Mouse (Mus musculus): ENCODE results near the gene Mtr.

Mtr gene

GRCm38 (mm10) chr13:12243991-12244390 is 13.9 kb downstream of the Mtr start:
- DNase-seq (ENCODE audit: low spot score in 2 of 2): no peak

GRCm38 (mm10) chr13:12232141-12232540 is 25.8 kb downstream of the Mtr start:
- no peak for DNase-seq (ENCODE audit: low spot score in 2 of 2)

- DNase-seq (ENCODE audit: low spot score in 2 of 2): no peak
These were observed 29.7 kb downstream of the Mtr start for GRCm38 (mm10) chr13:12228248-12228647.

- no peak for DNase-seq (ENCODE audit: low spot score in 2 of 2)
These were observed 30.3 kb downstream of the Mtr start for GRCm38 (mm10) chr13:12227606-12228005.

GRCm38 (mm10) chr13:12218603-12219002 is 39.3 kb downstream of the Mtr start:
- no peak for DNase-seq (ENCODE audit: low spot score in 2 of 2)

- no peak for DNase-seq (ENCODE audit: low spot score in 2 of 2)
These were observed 43.0 kb downstream of the Mtr start for GRCm38 (mm10) chr13:12214922-12215321.

GRCm38 (mm10) chr13:12211058-12211457 is 46.9 kb downstream of the Mtr start:
- no peak for DNase-seq (ENCODE audit: low spot score in 2 of 2)

GRCm38 (mm10) chr13:12210023-12210762 is 47.7 kb downstream of the Mtr start:
- peak; percentile 42 to 65 for DNase-seq (ENCODE audit: low spot score in 2 of 2)

GRCm38 (mm10) chr13:12200372-12200771 is 57.5 kb downstream of the Mtr start:
- DNase-seq (ENCODE audit: low spot score in 2 of 2): no peak

- peak in 1 of 2 experiments; percentile 33 for DNase-seq (ENCODE audit: low spot score in 2 of 2)
These were observed 59.4 kb downstream of the Mtr start for GRCm38 (mm10) chr13:12198486-12198885.

- DNase-seq (ENCODE audit: low spot score in 2 of 2): no peak
These were observed 61.1 kb downstream of the Mtr start for GRCm38 (mm10) chr13:12196861-12197260.

- DNase-seq (ENCODE audit: low spot score in 2 of 2): no peak
These were observed 61.9 kb downstream of the Mtr start for GRCm38 (mm10) chr13:12196012-12196411.

- DNase-seq (ENCODE audit: low spot score in 2 of 2): peak; percentile 62 to 66
These were observed 62.8 kb downstream of the Mtr start for GRCm38 (mm10) chr13:12194942-12195662.

GRCm38 (mm10) chr13:12189219-12189618 is 68.7 kb downstream of the Mtr start:
- DNase-seq (ENCODE audit: low spot score in 2 of 2): no peak

- no peak for DNase-seq (ENCODE audit: low spot score in 2 of 2)
These were observed 69.1 kb downstream of the Mtr start for GRCm38 (mm10) chr13:12188804-12189203.

GRCm38 (mm10) chr13:12179481-12179880 is 78.4 kb downstream of the Mtr start:
- DNase-seq (ENCODE audit: low spot score in 2 of 2): peak in 1 of 2 experiments; percentile 47

- no peak for DNase-seq (ENCODE audit: low spot score in 2 of 2)
These were observed 81.2 kb downstream of the Mtr start for GRCm38 (mm10) chr13:12176761-12177160.

- DNase-seq (ENCODE audit: low spot score in 2 of 2): no peak
These were observed 81.8 kb downstream of the Mtr start for GRCm38 (mm10) chr13:12175988-12176736.

GRCm38 (mm10) chr13:12167276-12167675 is 90.6 kb downstream of the Mtr start:
- DNase-seq (ENCODE audit: low spot score in 2 of 2): no peak

- peak; percentile 61 to 64 for DNase-seq (ENCODE audit: low spot score in 2 of 2)
These were observed 91.5 kb downstream of the Mtr start for GRCm38 (mm10) chr13:12166386-12166785.

- peak in 1 of 2 experiments; percentile 26 for DNase-seq (ENCODE audit: low spot score in 2 of 2)
These were observed 92.4 kb downstream of the Mtr start for GRCm38 (mm10) chr13:12165461-12166058.

GRCm38 (mm10) chr13:12162457-12162856 is 95.5 kb downstream of the Mtr start:
- no peak for DNase-seq (ENCODE audit: low spot score in 2 of 2)

All from right cerebral cortex, adult 2 months (tissue).